26 mouse cellular contexts compared by ENCODE assay signal in genomic region chr5:113674851-113675250, GRCm38 (mm10). TPM values are rescaled to one million over a fixed set of nuclear protein-coding genes. Genes with fewer than 3 reads are reported as not detected.
DNase-seq lines count a peak whose midpoint lies in the region; ATAC-seq and TF ChIP-seq lines count a peak whose summit lies in the region.
"Had no signal": no experiment of that assay in that cellular context is flagged by ENCODE, and none has a peak within 500 bp of the region (broad histone marks: within the 10 kb centered on the region; RNA-seq: fewer than 3 reads in every experiment).

No protein-coding gene starts in this region.

- no peaks in the 10 kb centered on the region for H3K9me3 ChIP-seq in kidney, postnatal 0 days (replicated peaks; ENCODE audit: low read length)
- no peaks in the 10 kb centered on the region for H3K9me3 ChIP-seq in hindbrain, embryonic 11.5 days (ENCODE audit: control insufficient read depth, low read length)
- H3K9me3 ChIP-seq: forebrain, embryonic 10.5 days; hindbrain, embryonic 13.5 days; liver, embryonic 13.5 days; lung, embryonic 15.5 days; midbrain, embryonic 12.5 days had no signal

- no peak overlapping the region for H3K9ac ChIP-seq in kidney, postnatal 0 days (ENCODE audit: low read depth, low read length)
- no peak overlapping the region for H3K9ac ChIP-seq in hindbrain, embryonic 11.5 days (ENCODE audit: low read depth, low read length)
- H3K9ac ChIP-seq: hindbrain, embryonic 13.5 days; liver, embryonic 13.5 days; lung, embryonic 15.5 days; midbrain, embryonic 12.5 days had no signal

- no peaks in the 10 kb centered on the region for H3K36me3 ChIP-seq in kidney, postnatal 0 days (ENCODE audit: insufficient read depth, low read length)
- H3K36me3 ChIP-seq in hindbrain, embryonic 11.5 days (ENCODE audit: control insufficient read depth, insufficient read depth, low read length) = no peaks in the 10 kb centered on the region
- H3K36me3 ChIP-seq: forebrain, embryonic 10.5 days; hindbrain, embryonic 13.5 days; liver, embryonic 13.5 days; lung, embryonic 15.5 days; midbrain, embryonic 12.5 days had no signal

- no peak for TF ChIP-seq CTCF in cerebellum, adult 2 months (IDR thresholded peaks at IDR 0.05; ENCODE audit: borderline replicate concordance, insufficient read depth, low read depth, low read length)
- no peak for TF ChIP-seq CTCF in kidney, postnatal 0 days (IDR thresholded peaks at IDR 0.05; ENCODE audit: low read depth)

- 23% methylated on average over 7 of the region's 7 CpGs for WGBS in cerebellum, adult 2 months
- WGBS in kidney, postnatal 0 days = 60% methylated on average over 7 of the region's 7 CpGs
- WGBS in hindbrain, embryonic 11.5 days = 76% methylated on average over 7 of the region's 7 CpGs

- no peak for ATAC-seq in cerebellum, adult (ENCODE audit: insufficient number of reproducible peaks, low FRiP score, low TSS enrichment)
- no peak for ATAC-seq in kidney, postnatal 0 days (replicated peaks; ENCODE audit: low FRiP score, low read depth)
- no peak for ATAC-seq in hindbrain, embryonic 11.5 days (ENCODE audit: low FRiP score)
- ATAC-seq: CD4-positive, CD25-positive, alpha-beta regulatory T cell, adult 4 months; forebrain, embryonic 16.5 days had no signal

- TF ChIP-seq POLR2A in cerebellum, adult 2 months (IDR thresholded peaks at IDR 0.05; ENCODE audit: borderline replicate concordance, insufficient read depth, low read length) = no peak

- peaks cover 34% of the 10 kb centered on the region for H3K4me1 ChIP-seq in cerebellum, adult 2 months (ENCODE audit: control insufficient read depth, insufficient read depth, low read length)
- no peaks in the 10 kb centered on the region for H3K4me1 ChIP-seq in kidney, postnatal 0 days (replicated peaks; ENCODE audit: insufficient read depth, low read length)
- no peaks in the 10 kb centered on the region for H3K4me1 ChIP-seq in hindbrain, embryonic 11.5 days (replicated peaks; ENCODE audit: control insufficient read depth, insufficient read depth, low read length)
- H3K4me1 ChIP-seq: forebrain, embryonic 10.5 days; hindbrain, embryonic 13.5 days; liver, embryonic 13.5 days; lung, embryonic 15.5 days; midbrain, embryonic 12.5 days had no signal

- H3K27me3 ChIP-seq in cerebellum, adult 2 months (ENCODE audit: control insufficient read depth, insufficient read depth, low read length) = no peaks in the 10 kb centered on the region
- no peaks in the 10 kb centered on the region for H3K27me3 ChIP-seq in kidney, postnatal 0 days (ENCODE audit: insufficient read depth, low read length)
- no peaks in the 10 kb centered on the region for H3K27me3 ChIP-seq in hindbrain, embryonic 11.5 days (ENCODE audit: control insufficient read depth, insufficient read depth, low read length)
- H3K27me3 ChIP-seq: hindbrain, embryonic 13.5 days; liver, embryonic 13.5 days; lung, embryonic 15.5 days; midbrain, embryonic 12.5 days had no signal

- H3K4me2 ChIP-seq in kidney, postnatal 0 days (ENCODE audit: low read length) = no peak overlapping the region
- H3K4me2 ChIP-seq in hindbrain, embryonic 11.5 days (replicated peaks; ENCODE audit: low read depth, low read length) = no peak overlapping the region
- H3K4me2 ChIP-seq: heart, embryonic 11.5 days; hindbrain, embryonic 13.5 days; liver, embryonic 13.5 days; lung, embryonic 15.5 days; midbrain, embryonic 12.5 days had no signal

- no peak overlapping the region for H3K4me3 ChIP-seq in cerebellum, adult 2 months (replicated peaks; ENCODE audit: insufficient read depth, low read depth, low read length)
- H3K4me3 ChIP-seq in kidney, postnatal 0 days (replicated peaks; ENCODE audit: low read depth, low read length) = no peak overlapping the region
- no peak overlapping the region for H3K4me3 ChIP-seq in hindbrain, embryonic 11.5 days (ENCODE audit: low read depth, low read length)
- H3K4me3 ChIP-seq: forebrain, embryonic 10.5 days; hindbrain, embryonic 13.5 days; left cerebral cortex, adult 2 months; liver, embryonic 13.5 days; lung, embryonic 15.5 days; midbrain, embryonic 12.5 days had no signal

- peak overlapping the region; percentile 96 for H3K27ac ChIP-seq in cerebellum, adult 2 months (ENCODE audit: insufficient read depth, low read length)
- H3K27ac ChIP-seq in kidney, postnatal 0 days = no peak overlapping the region
- H3K27ac ChIP-seq in hindbrain, embryonic 11.5 days (ENCODE audit: low read depth, low read length) = no peak overlapping the region
- H3K27ac ChIP-seq: forebrain, embryonic 10.5 days; hindbrain, embryonic 13.5 days; left cerebral cortex, adult 2 months; liver, embryonic 13.5 days; lung, embryonic 15.5 days; midbrain, embryonic 12.5 days had no signal

- DNase-seq in cerebellum, adult 2 months = peak in 1 of 2 experiments; percentile 59
- peak; percentile 12 for DNase-seq in kidney, postnatal 0 days (ENCODE audit: low spot score)
- DNase-seq in kidney, postnatal 14 days = no peak
- peak; percentile 54 for DNase-seq in R1 (ENCODE audit: low read depth, low spot score)
- DNase-seq in cerebellum, adult 9-11 months = peak; percentile 69
- DNase-seq in hindbrain, embryonic 11.5 days (ENCODE audit: low spot score) = no peak
- DNase-seq in Muller cell, postnatal 12 days (ENCODE audit: inconsistent ontology term) = no peak
- DNase-seq: adrenal gland, adult 8-10 months; gastrocnemius, postnatal 25 days; kidney, adult 18-20 months; liver, embryonic 13.5 days; right cerebral cortex, postnatal 14 days had no signal

RNA-seq across cellular contexts. Expression of gene Cmklr1, which starts 24.6 kb away (rescaled TPM):
- 2.2 and 3.0 TPM in 2 replicates for polyA plus RNA-seq in cerebellum, adult 2 months (2012; rRNA removed)
- 7.5 and 8.3 TPM in 2 replicates for polyA plus RNA-seq in kidney, postnatal 0 days (2015; fragmentation: Nextera tagmentation; extraction: Ambion mirVana)
- polyA plus RNA-seq in hindbrain, embryonic 11.5 days (2014; fragmentation: Nextera tagmentation; extraction: Ambion mirVana) = 1.1 and 3.1 TPM in 2 replicates
- polyA plus RNA-seq: CD4-positive, CD25-positive, alpha-beta regulatory T cell, adult 4 months had no signal

RNA-seq across cellular contexts. Expression of gene 1700069L16Rik, which starts 49.7 kb away (rescaled TPM):
- polyA plus RNA-seq in cerebellum, adult 2 months (2012; rRNA removed) = 0.29 and 0.39 TPM in 2 replicates
- not detected in 2 replicates for polyA plus RNA-seq in kidney, postnatal 0 days (2015; fragmentation: Nextera tagmentation; extraction: Ambion mirVana)
- polyA plus RNA-seq in hindbrain, embryonic 11.5 days (2014; fragmentation: Nextera tagmentation; extraction: Ambion mirVana) = not detected in 2 replicates
- polyA plus RNA-seq: CD4-positive, CD25-positive, alpha-beta regulatory T cell, adult 4 months; embryonic facial prominence, embryonic 11.5 days; forebrain, embryonic 10.5 days; forebrain, embryonic 16.5 days; heart, embryonic 11.5 days; heart, postnatal 0 days; hindbrain, embryonic 13.5 days; kidney, embryonic 16.5 days; limb, embryonic 14.5 days; liver, embryonic 13.5 days; lung, embryonic 15.5 days; midbrain, embryonic 12.5 days; thymus, postnatal 0 days had no signal

Comparison
In these comparisons a context has a peak if more than half of its experiments do, and no peak if none do; other contexts are left out.
1. DNase-seq: peak in kidney, postnatal 0 days (single experiment), R1 (single experiment) and cerebellum, adult 9-11 months (single experiment); none in kidney, postnatal 14 days (single experiment), hindbrain, embryonic 11.5 days (single experiment) and Muller cell, postnatal 12 days (single experiment).